Mouse (Mus musculus) T-helper 2 cell (primary cell): ENCODE data around the gene Dennd1c.

ENCODE experiments used
- in situ Hi-C: fragments of 300-600 bp; cut with MboI, MseI; formaldehyde crosslinking; loops from one replicate; pipeline ENCODE4 v1.15.1; 2025; ENCODE audit warnings: high pct_unique_total_duplicates

The Dennd1c gene

DNA sequence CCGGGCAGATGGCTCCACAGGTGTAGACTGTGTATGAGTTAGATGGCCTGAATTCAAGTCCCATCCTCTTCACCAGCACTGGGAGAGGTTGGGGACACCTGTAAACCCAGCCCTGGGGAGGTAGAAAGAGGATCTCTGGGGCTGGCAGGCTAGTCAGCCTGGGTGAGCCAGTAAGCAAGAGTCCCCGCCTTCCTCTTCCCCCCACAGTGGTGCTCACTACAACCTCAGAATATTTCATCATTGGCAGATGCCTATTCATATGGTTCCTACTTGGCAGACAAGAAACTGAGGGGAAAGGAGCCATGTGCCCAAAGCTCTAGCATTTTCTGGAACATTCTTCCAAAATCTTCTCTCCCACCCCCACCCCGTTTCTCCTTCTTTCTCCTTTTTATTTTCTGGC lies 29.5 kb downstream of the Dennd1c start:
- in situ Hi-C loops = no loop called here

DNA sequence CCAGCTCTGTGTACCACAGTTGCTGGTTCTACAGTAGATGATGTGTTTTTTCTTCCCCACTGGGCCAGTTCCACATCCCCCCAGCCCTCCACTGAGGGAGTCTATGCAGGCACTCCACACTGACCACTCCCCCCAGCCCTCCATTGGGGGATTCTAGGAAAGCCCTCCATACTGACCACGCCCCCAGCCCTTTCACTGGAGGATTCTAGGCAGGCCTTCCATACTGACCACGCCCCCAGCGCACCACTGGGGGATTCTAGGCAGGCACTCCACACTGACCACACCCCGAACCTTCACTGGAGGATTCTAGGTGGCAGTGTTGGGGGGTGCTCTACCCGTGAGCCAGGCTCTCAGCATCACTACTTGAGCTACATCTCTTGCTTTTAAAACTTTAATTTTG lies 30.9 kb downstream of the Dennd1c start:
- in situ Hi-C loops = no loop called here

DNA sequence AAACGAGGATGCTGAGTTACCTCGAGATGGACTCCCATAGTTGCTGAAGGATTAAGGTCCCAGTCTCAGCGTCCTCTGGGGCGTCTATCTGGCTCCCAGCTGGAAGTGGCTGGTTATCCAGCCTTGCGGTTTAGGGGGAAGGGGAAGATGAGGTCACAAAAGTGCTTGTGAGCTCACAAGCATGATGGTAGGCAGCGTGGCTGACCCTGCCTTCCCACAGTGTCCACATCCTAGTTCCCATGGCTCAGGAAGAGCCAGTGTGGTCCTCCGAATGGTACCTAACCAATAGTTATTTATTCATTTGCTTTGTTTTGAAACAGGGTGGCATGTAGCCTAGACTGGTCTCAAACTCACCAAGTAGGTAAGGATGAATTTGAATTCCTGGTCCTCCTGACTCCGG lies 36.8 kb downstream of the Dennd1c start, which contains the start of gene Slc25a41:
Slc25a41 (minus strand) TSS at position 101 of the 400 bp plus-strand sequence.
- in situ Hi-C loops = no loop called here

DNA sequence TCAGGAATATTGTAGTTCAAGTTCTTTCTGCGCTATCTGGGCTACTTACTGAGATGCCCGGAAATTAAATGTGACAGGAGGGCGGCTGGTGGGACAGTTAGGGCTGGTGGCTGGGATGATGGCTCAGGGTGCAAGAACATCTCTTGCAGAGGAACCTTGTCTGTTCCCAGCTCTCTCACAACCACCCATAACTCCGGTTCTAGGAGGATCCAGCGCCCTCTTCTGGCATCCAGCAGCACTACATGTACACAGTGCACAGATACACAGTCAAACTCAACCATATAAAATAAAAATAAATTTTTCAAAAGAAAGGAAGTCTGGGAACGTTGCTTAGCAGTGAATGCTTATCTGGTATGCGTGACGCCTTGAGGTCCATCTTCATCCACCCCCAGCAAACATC lies 39.3 kb downstream of the Dennd1c start:
- in situ Hi-C loops = no loop called here

DNA sequence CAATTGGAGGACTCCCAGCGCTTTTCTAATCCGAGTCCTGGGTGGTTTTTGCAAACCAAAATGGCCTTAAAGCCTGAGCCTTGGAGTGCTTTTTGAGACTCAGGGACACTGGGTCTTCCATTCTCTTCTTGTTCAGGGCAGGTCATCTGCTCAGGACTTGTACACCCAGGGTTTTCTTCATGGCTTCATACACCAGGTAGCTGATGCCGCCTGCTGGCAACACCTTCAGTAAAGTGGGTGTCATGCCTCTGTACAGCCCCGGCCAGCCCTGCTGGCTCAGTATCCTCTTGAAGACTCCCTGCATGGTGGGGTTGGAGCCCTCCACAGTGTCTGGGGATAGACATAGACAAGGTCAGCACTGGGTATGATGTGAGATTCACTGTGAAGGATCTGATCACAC lies 45.5 kb downstream of the Dennd1c start:
- in situ Hi-C loops = loop anchor here (5.0 kb wide), 1 partner anchor 36 kb away; the partner anchor contains the start of gene Alkbh7

DNA sequence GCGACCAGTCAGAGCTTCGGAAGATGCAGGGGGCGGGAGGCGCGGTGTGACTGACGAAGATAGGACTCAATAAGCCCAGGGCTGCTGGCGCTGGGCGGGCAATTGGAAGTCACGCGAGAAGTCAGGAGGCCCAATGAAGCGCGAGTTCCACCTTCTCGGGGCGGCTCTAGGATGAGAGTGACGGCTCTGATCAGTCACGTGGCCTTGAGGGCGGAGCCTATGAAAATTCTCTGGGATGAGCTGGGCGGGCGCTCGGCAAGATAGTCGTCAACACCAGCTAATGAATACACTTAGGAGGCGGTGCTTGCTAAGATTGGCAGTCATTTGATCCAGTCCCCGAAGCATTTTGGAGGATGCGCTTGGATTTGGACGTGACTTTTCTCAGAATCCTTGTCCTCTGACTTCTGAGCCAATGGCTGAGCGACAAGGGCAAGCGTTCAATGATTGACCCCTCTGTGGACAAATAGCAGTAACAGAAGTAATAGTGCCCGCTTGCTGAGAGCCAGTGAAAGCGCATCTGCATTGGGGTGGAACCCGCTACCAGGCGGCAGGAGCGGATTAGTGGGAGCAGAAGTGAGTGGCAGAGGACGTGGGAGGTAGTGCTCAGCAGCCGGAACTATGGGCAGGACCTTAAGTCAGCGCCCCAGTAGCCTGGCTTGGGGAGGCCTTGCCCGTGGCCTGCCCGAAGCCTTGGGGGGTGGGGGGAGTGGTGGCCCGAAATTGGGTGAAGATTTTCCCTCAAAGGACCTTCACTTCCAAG lies 46.5 kb downstream of the Dennd1c start:
- in situ Hi-C loops = loop anchor here (5.0 kb wide), 1 partner anchor 35 kb away; the partner anchor contains the start of gene Alkbh7

DNA sequence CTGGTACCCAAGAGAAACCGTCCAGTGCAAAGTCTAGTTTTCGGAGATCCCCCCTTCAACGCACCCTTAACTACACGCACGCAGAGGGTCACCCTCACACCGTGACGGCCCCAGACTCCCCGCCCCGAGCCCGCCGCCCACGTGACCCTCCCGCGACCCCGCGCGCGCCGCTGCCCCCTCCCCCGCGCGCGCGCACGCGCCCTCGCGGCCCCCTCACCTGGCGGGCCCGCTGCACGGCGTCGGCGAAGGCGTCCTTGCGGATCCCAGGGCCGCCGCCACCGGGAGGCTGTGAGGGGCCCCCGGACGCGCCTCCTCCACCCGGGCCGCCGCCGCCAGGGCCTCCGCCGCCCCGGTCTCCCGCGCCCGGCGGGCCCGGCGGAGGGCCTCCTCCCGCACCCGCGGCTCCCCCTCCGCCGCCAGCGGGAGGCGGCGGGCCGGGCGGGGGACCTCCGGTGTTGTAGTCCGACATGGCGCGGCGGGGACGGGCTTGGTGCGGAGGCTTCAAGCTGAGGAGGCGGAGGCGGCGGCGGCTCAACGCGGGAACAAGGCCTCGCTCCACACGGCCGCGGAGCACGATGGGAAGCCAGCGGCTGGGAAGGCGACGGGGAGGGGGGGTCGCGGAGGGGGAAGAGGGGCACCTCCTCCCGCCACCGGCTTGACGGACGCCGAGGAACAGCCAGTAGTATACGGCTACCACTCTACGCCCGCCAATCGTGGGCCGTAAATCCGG lies 47.2 kb downstream of the Dennd1c start, which contains the start of gene Khsrp:
Khsrp (minus strand) TSS at position 592 of the 730 bp plus-strand sequence.
- in situ Hi-C loops = loop anchor here (5.0 kb wide), 1 partner anchor 34 kb away; the partner anchor contains the start of gene Alkbh7

DNA sequence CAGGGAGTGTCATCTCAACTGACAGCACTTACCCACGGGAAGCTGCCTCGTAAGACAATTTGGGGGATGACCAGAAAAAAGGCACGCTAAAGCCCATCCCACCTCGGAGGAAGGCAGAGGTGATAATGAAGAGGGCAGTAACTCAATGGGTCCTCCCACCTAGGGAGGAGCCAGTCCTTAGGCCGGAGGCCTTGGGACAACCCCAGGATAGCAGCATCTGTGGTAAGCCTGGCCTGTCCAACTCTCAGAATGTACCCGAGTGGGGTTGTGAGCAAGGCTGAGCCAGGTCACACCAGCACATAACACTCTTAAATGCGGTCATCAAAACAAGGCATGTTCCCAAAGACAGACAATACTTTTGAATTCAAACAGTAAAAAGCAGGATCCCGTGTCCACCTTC lies 48.6 kb downstream of the Dennd1c start:
- in situ Hi-C loops = loop anchor here (5.0 kb wide), 1 partner anchor 32 kb away; the partner anchor contains the start of gene Alkbh7

DNA sequence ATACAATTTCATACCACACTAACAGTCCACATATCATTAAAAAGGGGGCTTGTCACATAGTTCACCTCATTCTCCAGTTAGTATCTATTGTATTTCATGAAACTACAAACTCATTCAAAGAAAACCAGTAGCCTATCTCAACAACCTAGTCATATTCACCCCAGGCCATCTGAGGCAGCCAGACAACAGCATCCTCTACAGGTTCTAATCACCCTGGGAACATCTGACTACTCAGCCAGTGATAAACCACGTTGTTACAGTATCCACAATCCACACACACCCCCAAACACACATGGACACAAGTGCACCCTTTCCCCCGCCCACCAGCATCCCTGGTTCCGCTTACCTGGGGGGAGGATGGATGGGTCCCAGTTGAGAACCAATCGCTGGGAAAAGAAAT lies 50.8 kb downstream of the Dennd1c start:
- in situ Hi-C loops = no loop called here

DNA sequence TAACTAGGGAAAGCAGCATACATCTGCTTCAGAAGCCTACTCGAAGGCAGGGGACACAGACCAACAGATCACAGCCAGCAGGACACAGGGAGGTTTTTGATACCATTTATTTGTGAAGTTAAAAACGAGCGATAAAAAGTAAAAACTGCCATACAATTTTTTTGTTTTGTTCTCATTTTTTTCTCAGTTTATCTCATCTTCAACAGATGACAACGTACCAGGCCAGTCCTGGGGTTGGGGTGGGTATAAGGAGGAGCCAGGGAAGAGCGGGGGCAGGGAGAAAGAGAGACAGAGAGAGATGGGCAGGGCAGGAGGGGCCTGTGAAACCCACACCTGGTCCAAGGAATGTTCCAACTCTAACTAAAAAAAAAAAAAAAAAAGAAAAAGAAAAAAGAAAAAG lies 57.4 kb downstream of the Dennd1c start:
- in situ Hi-C loops = no loop called here

DNA sequence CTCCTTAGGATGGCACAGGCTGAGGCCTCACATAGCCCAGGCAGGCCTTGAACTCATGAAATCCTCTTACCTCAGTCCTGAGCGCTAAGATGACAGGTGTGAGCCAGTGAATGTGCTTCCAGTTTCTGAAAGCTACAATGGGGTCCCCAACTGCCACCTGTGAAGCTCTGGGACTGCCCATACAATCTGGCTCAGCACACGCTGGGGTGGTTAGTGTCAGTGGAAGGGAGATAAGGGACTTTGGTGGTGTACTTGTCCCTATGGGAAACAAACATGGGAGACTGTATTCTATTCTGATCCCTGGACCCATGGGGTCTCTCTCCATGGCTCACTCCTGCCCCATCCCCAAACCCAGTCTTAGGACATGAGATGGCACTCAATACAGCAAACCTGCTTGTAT lies 58.6 kb downstream of the Dennd1c start:
- in situ Hi-C loops = no loop called here
